Mouse (Mus musculus) liver, embryonic 14.5 days (tissue): ENCODE measurements around the gene Fkbpl. TPM values are rescaled to one million over a fixed set of nuclear protein-coding genes. Genes with fewer than 3 reads are reported as not detected.

Source experiments
- ATAC-seq: fragments of 200-750 bp; cut with Nextera tagmentation; 2 replicates; pipeline ENCODE4 v1.8.0; 2017; ENCODE audit warnings: moderate number of reproducible peaks, mild to moderate bottlenecking, moderate library complexity; ENCODE audit not compliant: insufficient read depth
- DNase-seq, 3 experiments: peaks; one replicate each; pipeline ENCODE4 v3.0.0-alpha.2; 2012 to 2013; ENCODE audit warnings: low read depth in 3 of 3, low spot score in 3 of 3
- H3K27ac ChIP-seq: fragments of 300-500 bp; sonication (generic); 2 replicates; pipeline ENCODE4 v1.5.1; 2014; ENCODE audit warnings: moderate library complexity, mild to moderate bottlenecking, control low read depth, inconsistent platforms
- H3K27me3 ChIP-seq: fragments of 300-500 bp; sonication (generic); 2 replicates; pipeline ENCODE4 v1.6.1; 2014; ENCODE audit warnings: mild to moderate bottlenecking, low read length, moderate library complexity; ENCODE audit not compliant: control insufficient read depth, insufficient read depth
- H3K36me3 ChIP-seq: fragments of 300-500 bp; sonication (generic); replicated peaks from 2 replicates; pipeline ENCODE4 v1.6.1; 2014; ENCODE audit warnings: low read depth; ENCODE audit not compliant: control insufficient read depth, insufficient read depth
- H3K4me1 ChIP-seq, 2 experiments: fragments of 200-500 bp in 1 of 2; fragments of 300-500 bp in 1 of 2; sonication (generic) in 1 of 2; replicated peaks; 2 replicates each; pipeline ENCODE4 v1.6.1; 2012 to 2014; ENCODE audit warnings: antibody characterized with exemption in 1 of 2, inconsistent platforms in 1 of 2, low read length in 1 of 2; ENCODE audit not compliant: control insufficient read depth in 2 of 2, insufficient read depth in 2 of 2
- H3K4me2 ChIP-seq: fragments of 300-500 bp; sonication (generic); 2 replicates; pipeline ENCODE4 v1.6.1; 2014; ENCODE audit warnings: low read depth, mild to moderate bottlenecking, control low read depth, moderate library complexity
- H3K4me3 ChIP-seq, 2 experiments: fragments of 200-500 bp in 1 of 2; fragments of 300-500 bp in 1 of 2; sonication (generic) in 1 of 2; 2 replicates each; pipeline ENCODE4 v1.5.1; 2012 to 2014; ENCODE audit warnings: low read depth in 2 of 2, low read length in 2 of 2, mild to moderate bottlenecking in 2 of 2, control low read depth in 1 of 2, inconsistent platforms in 1 of 2, moderate library complexity in 1 of 2; ENCODE audit not compliant: insufficient read depth in 1 of 2
- H3K9ac ChIP-seq: fragments of 300-500 bp; sonication (generic); replicated peaks from 2 replicates; pipeline ENCODE4 v1.6.1; 2014; ENCODE audit warnings: mild to moderate bottlenecking, control low read depth, moderate library complexity
- H3K9me3 ChIP-seq: fragments of 300-500 bp; sonication (generic); 2 replicates; pipeline ENCODE4 v1.6.1; 2016; ENCODE audit warnings: low read length, mixed read lengths; ENCODE audit not compliant: control insufficient read depth
- CTCF ChIP-seq: IDR thresholded peaks from 2 replicates; pipeline ENCODE4 v1.5.1; 2016; ENCODE audit warnings: antibody characterized with exemption, low read depth, control low read depth
- EP300 ChIP-seq: IDR thresholded peaks from 2 replicates; pipeline ENCODE4 v1.6.1; 2016; ENCODE audit warnings: antibody characterized with exemption, low read depth
- WGBS: fragments of 180-500 bp; shearing (Covaris S2); extraction: QIAGEN DNeasy Blood & Tissue Kit; methylation state at CpG from one replicate; pipeline ENCODE4 v1.1.7; 2014; ENCODE audit not compliant: insufficient replicate concordance; 5-methylcytosine and 5-hydroxymethylcytosine counted together
- polyA plus RNA-seq, 2 experiments: library from polyadenylated mRNA; depleted of rRNA in 1 of 2; stranded (reverse) in 1 of 2; unstranded in 1 of 2; fragments of >200 nt; fragmentation: Nextera tagmentation in 1 of 2; extraction: Ambion mirVana in 1 of 2; gene quantifications; 2 replicates each; pipeline versions ENCODE4 v1.2.1 to v1.2.3; 2012 to 2014

The Fkbpl gene
- polyA plus RNA-seq, 2 experiments, result 1.6 to 2.9 TPM

- TF ChIP-seq CTCF (no peak), EP300 (no peak)
- ATAC-seq (peak; percentile 40; the same call in 1 of the 2 replicates), DNase-seq (peak; percentile 42 to 49 (median 44))
- WGBS, result 0% methylated on average over 26 of the region's 26 CpGs
- Histone ChIP-seq H3K9me3 (no peaks in the 10 kb centered on the region), H3K27ac (no peak overlapping the region), H3K4me1 (peaks cover 0 to 4% of the 10 kb centered on the region in 2 experiments; a peak in 2 of 4 replicates), H3K4me3 (peak overlapping the region; percentile 4 to 32; a peak in 2 of 4 replicates), H3K27me3 (peaks cover 51% of the 10 kb centered on the region), H3K9ac (no peak overlapping the region), H3K36me3 (no peaks in the 10 kb centered on the region), H3K4me2 (peak overlapping the region; percentile 60)
Observed at GRCm38 (mm10) chr17:34632261-34632691, 12.3 kb upstream of the Fkbpl start.

GRCm38 (mm10) chr17:34635671-34636070 lies 8.9 kb upstream of the Fkbpl start:
- TF ChIP-seq CTCF (no peak), EP300 (no peak)
- Histone ChIP-seq H3K27me3 (peaks cover 23% of the 10 kb centered on the region), H3K9me3 (no peaks in the 10 kb centered on the region), H3K4me3 (no peak overlapping the region), H3K9ac (no peak overlapping the region), H3K27ac (no peak overlapping the region), H3K36me3 (no peaks in the 10 kb centered on the region), H3K4me1 (peaks cover 0 to 4% of the 10 kb centered on the region in 2 experiments; a peak in 1 of 4 replicates), H3K4me2 (no peak overlapping the region)
- no peak for DNase-seq
- 37% methylated on average over 2 of the region's 2 CpGs for WGBS
- no peak for ATAC-seq

GRCm38 (mm10) chr17:34637459-34637858 lies 7.1 kb upstream of the Fkbpl start:
- 50% methylated on average over 3 of the region's 3 CpGs for WGBS
- Histone ChIP-seq H3K4me2 (no peak overlapping the region), H3K9ac (no peak overlapping the region), H3K27ac (no peak overlapping the region), H3K4me1 (no peaks in the 10 kb centered on the region), H3K27me3 (peaks cover 5% of the 10 kb centered on the region), H3K36me3 (no peaks in the 10 kb centered on the region), H3K4me3 (no peak overlapping the region), H3K9me3 (no peaks in the 10 kb centered on the region)
- DNase-seq (no peak), ATAC-seq (no peak)
- no peak for TF ChIP-seq CTCF
- TF ChIP-seq EP300, result no peak

GRCm38 (mm10) chr17:34639461-34640255 lies 4.9 kb upstream of the Fkbpl start:
- H3K9me3 ChIP-seq, result no peaks in the 10 kb centered on the region
- 63% methylated on average over 7 of the region's 7 CpGs for WGBS
- no peak overlapping the region for H3K4me3 ChIP-seq
- H3K27ac ChIP-seq, result no peak overlapping the region
- H3K36me3 ChIP-seq, result no peaks in the 10 kb centered on the region
- TF ChIP-seq EP300 (no peak), CTCF (no peak)
- 0 out of 4 replicates have a peak, but pooled peaks cover 0 to 3% of the 10 kb centered on the region in 2 experiments for H3K4me1 ChIP-seq
- DNase-seq (peak in 1 of 3 experiments; percentile 19), ATAC-seq (no peak)
- no peaks in the 10 kb centered on the region; the same call in 1 of the 2 replicates for H3K27me3 ChIP-seq
- no peak overlapping the region for H3K9ac ChIP-seq
- H3K4me2 ChIP-seq, result no peak overlapping the region

- 33% methylated on average over 11 of the region's 11 CpGs for WGBS
- H3K27ac ChIP-seq, result no peak overlapping the region
- no peak overlapping the region for H3K9ac ChIP-seq
- no peaks in the 10 kb centered on the region for H3K36me3 ChIP-seq
- no peak overlapping the region for H3K4me2 ChIP-seq
- H3K9me3 ChIP-seq, result no peaks in the 10 kb centered on the region
- DNase-seq, result no peak
- no peak for ATAC-seq
- H3K4me1 ChIP-seq, result peaks cover 6 to 12% of the 10 kb centered on the region in 2 experiments
- TF ChIP-seq EP300, result no peak
- TF ChIP-seq CTCF, result no peak
- H3K4me3 ChIP-seq, result no peak overlapping the region
- H3K27me3 ChIP-seq, result no peaks in the 10 kb centered on the region; the same call in 1 of the 2 replicates
Observed at GRCm38 (mm10) chr17:34640778-34641601, 3.6 kb upstream of the Fkbpl start.
